Mouse (Mus musculus) forebrain, embryonic 15.5 days (tissue): ENCODE measurements around the gene Zkscan1. TPM values are rescaled to one million over a fixed set of nuclear protein-coding genes. Genes with fewer than 3 reads are reported as not detected.
"Not testable (repeated sequence)": the region's sequence is repeated elsewhere in the genome, so short reads cannot be mapped to it uniquely, and the experiment has no call there.

ENCODE experiments used
- ATAC-seq: fragments of 200-750 bp; cut with Nextera tagmentation; replicated peaks from 2 replicates; pipeline ENCODE4 v1.8.0; 2017; ENCODE audit warnings: mild to moderate bottlenecking, moderate TSS enrichment, moderate library complexity
- H3K27ac ChIP-seq: fragments of 300-500 bp; sonication (generic); replicated peaks from 2 replicates; pipeline ENCODE4 v1.5.1; 2015; ENCODE audit warnings: mild to moderate bottlenecking, inconsistent platforms
- H3K27me3 ChIP-seq: fragments of 300-500 bp; sonication (generic); 2 replicates; pipeline ENCODE4 v1.6.1; 2015; ENCODE audit warnings: inconsistent platforms
- H3K36me3 ChIP-seq: fragments of 300-500 bp; sonication (generic); 2 replicates; pipeline ENCODE4 v1.6.1; 2015; ENCODE audit warnings: mild to moderate bottlenecking, inconsistent platforms
- H3K4me1 ChIP-seq: fragments of 300-500 bp; sonication (generic); 2 replicates; pipeline ENCODE4 v1.6.1; 2015; ENCODE audit warnings: inconsistent platforms
- H3K4me2 ChIP-seq: fragments of 300-500 bp; sonication (generic); replicated peaks from 2 replicates; pipeline ENCODE4 v1.6.1; 2015; ENCODE audit warnings: mild to moderate bottlenecking, inconsistent platforms
- H3K4me3 ChIP-seq: fragments of 300-500 bp; sonication (generic); 2 replicates; pipeline ENCODE4 v1.5.1; 2015; ENCODE audit warnings: mild to moderate bottlenecking, inconsistent platforms
- H3K9ac ChIP-seq: fragments of 300-500 bp; sonication (generic); replicated peaks from 2 replicates; pipeline ENCODE4 v1.6.1; 2015; ENCODE audit warnings: mild to moderate bottlenecking, inconsistent platforms
- H3K9me3 ChIP-seq: fragments of 300-500 bp; sonication (generic); 2 replicates; pipeline ENCODE4 v1.6.1; 2016; ENCODE audit warnings: inconsistent platforms
- WGBS: fragments of 180-500 bp; shearing (Covaris S2); methylation state at CpG from one replicate; pipeline ENCODE4 v1.1.7; 2015; ENCODE audit warnings: mixed read lengths; 5-methylcytosine and 5-hydroxymethylcytosine counted together
- polyA plus RNA-seq: library from polyadenylated mRNA; unstranded; fragments of >200 nt; fragmentation: Nextera tagmentation; extraction: Ambion mirVana; gene quantifications from 2 replicates; pipeline ENCODE4 v1.2.1, GENCODE M21; 2015

Gene Zkscan1
- polyA plus RNA-seq, 1 experiment from 2014 or later, result 27.8 TPM

GRCm38 (mm10) chr5:138088366-138088765 lies 3.5 kb downstream of the Zkscan1 start:
- no peak for ATAC-seq
- H3K4me3 ChIP-seq, result no peak overlapping the region
- H3K4me2 ChIP-seq, result no peak overlapping the region
- no peaks in the 10 kb centered on the region for H3K27me3 ChIP-seq
- H3K9me3 ChIP-seq, result no peaks in the 10 kb centered on the region
- no peak overlapping the region for H3K9ac ChIP-seq
- H3K36me3 ChIP-seq, result peaks cover 15% of the 10 kb centered on the region
- peaks cover 38% of the 10 kb centered on the region for H3K4me1 ChIP-seq
- 84% methylated on average over 3 of the region's 3 CpGs for WGBS
- H3K27ac ChIP-seq, result no peak overlapping the region

DNA sequence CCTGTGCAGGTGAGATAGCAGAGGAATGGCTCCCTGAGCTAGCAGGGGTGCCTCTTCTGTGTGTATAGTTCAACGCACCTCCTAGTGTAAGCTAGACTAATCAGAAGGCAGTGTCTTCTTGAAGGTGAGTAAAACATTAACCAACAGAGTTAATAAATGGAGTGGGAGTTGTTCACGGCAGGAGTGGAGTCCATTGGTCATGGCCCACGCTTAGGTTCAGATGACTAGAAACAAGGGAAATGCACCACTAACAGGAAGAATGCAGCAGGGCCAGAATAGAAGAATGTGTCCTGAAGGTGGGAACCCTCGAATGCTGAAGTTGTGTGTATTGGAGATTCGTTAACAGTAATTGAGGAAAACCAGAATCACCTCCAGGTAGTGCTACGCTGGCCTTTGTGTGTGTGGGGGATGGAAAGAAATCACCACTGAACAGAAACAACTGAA lies 4.2 kb downstream of the Zkscan1 start:
- Histone ChIP-seq H3K27me3 (no peaks in the 10 kb centered on the region), H3K36me3 (peaks cover 23% of the 10 kb centered on the region), H3K27ac (no peak overlapping the region), H3K9ac (no peak overlapping the region), H3K9me3 (no peaks in the 10 kb centered on the region), H3K4me1 (peaks cover 38% of the 10 kb centered on the region), H3K4me2 (no peak overlapping the region), H3K4me3 (no peak overlapping the region)
- 77% methylated on average over 6 of the region's 6 CpGs for WGBS
- ATAC-seq, result no peak

- Histone ChIP-seq H3K27me3 (no peaks in the 10 kb centered on the region), H3K4me1 (peaks cover 35% of the 10 kb centered on the region), H3K9me3 (no peaks in the 10 kb centered on the region), H3K4me3 (no peak overlapping the region), H3K9ac (no peak overlapping the region), H3K36me3 (peaks cover 34% of the 10 kb centered on the region), H3K4me2 (no peak overlapping the region), H3K27ac (no peak overlapping the region)
- 80% methylated on average over 3 of the region's 3 CpGs for WGBS
- ATAC-seq, result no peak
Measured at GRCm38 (mm10) chr5:138090271-138090670, 5.4 kb downstream of the Zkscan1 start.

DNA sequence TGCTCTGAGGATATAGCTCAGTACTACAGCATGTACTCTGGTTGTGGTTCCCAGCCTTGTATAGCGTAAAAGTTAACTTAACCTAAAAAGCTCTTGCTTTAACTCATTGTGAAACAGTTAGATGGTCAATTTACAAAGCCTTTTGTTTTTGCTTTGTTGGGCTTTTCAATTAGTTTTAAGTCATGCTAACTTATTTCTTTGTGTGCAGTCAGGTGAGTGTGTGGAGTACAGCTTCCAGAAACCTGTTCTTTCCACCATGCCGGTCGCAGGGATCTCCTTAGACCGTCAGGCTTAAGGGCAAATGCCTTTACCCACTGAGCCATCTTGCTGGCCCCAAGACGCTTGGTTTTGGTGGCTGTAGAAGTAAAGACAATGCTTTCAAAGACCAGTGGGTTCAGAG lies 5.9 kb downstream of the Zkscan1 start:
- H3K36me3 ChIP-seq, result peaks cover 37% of the 10 kb centered on the region
- ATAC-seq, result no peak
- no peak overlapping the region for H3K4me2 ChIP-seq
- peaks cover 35% of the 10 kb centered on the region for H3K4me1 ChIP-seq
- H3K9ac ChIP-seq, result no peak overlapping the region
- H3K4me3 ChIP-seq, result no peak overlapping the region
- no peaks in the 10 kb centered on the region for H3K27me3 ChIP-seq
- H3K9me3 ChIP-seq, result no peaks in the 10 kb centered on the region
- H3K27ac ChIP-seq, result no peak overlapping the region
- WGBS, result 89% methylated on average over 5 of the region's 5 CpGs

- H3K9ac ChIP-seq, result no peak overlapping the region
- no peak overlapping the region for H3K27ac ChIP-seq
- H3K27me3 ChIP-seq, result no peaks in the 10 kb centered on the region
- no peaks in the 10 kb centered on the region for H3K9me3 ChIP-seq
- peaks cover 57% of the 10 kb centered on the region for H3K36me3 ChIP-seq
- WGBS, result 93% methylated on average over 4 of the region's 4 CpGs
- no peak overlapping the region for H3K4me3 ChIP-seq
- no peak for ATAC-seq
- peaks cover 17% of the 10 kb centered on the region for H3K4me1 ChIP-seq
- H3K4me2 ChIP-seq, result no peak overlapping the region
Measured at GRCm38 (mm10) chr5:138092771-138093170, 7.9 kb downstream of the Zkscan1 start.

DNA sequence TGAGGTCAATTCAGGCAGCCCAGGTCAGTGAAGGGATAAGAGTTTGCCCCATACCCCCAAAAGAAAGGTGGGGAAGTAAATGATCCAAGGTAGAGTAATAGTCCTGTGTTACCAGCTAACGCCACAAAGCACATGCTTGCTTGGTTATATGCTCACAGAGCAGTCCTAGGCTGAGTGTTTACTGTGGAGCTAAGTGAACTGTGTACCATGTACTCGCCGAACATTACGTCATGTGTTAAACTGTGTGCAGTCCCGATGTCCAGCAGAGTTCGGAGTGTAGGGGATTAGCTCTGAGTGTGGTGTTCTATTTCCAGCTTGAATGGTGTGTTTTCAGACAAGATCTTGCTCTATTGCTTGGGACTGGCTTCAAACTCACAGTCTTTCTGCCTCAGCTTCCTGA lies 9.6 kb downstream of the Zkscan1 start:
- H3K36me3 ChIP-seq, result peaks cover 68% of the 10 kb centered on the region

GRCm38 (mm10) chr5:138104976-138105375 lies 20.1 kb downstream of the Zkscan1 start:
- Histone ChIP-seq H3K36me3 (peaks cover 65% of the 10 kb centered on the region), H3K4me3 (no peak overlapping the region), H3K27me3 (no peaks in the 10 kb centered on the region), H3K9ac (no peak overlapping the region), H3K27ac (no peak overlapping the region), H3K9me3 (no peaks in the 10 kb centered on the region), H3K4me1 (no peaks in the 10 kb centered on the region), H3K4me2 (no peak overlapping the region)
- 86% methylated on average over 2 of the region's 2 CpGs for WGBS
- no peak for ATAC-seq

More for the DNA sequence above, 9.6 kb downstream of the Zkscan1 start:
- 0 out of 2 replicates have a peak, but pooled peaks cover 2% of the 10 kb centered on the region for H3K4me1 ChIP-seq
- H3K27ac ChIP-seq, result no peak overlapping the region
- H3K9ac ChIP-seq, result no peak overlapping the region
- no peak overlapping the region for H3K4me3 ChIP-seq
- no peak for ATAC-seq
- H3K9me3 ChIP-seq, result no peaks in the 10 kb centered on the region
- H3K4me2 ChIP-seq, result no peak overlapping the region
- 94% methylated on average over 6 of the region's 6 CpGs for WGBS
- H3K27me3 ChIP-seq, result no peaks in the 10 kb centered on the region

- no peak overlapping the region for H3K9ac ChIP-seq
- WGBS, result 67% methylated on average over 3 of the region's 3 CpGs
- no peak overlapping the region for H3K27ac ChIP-seq
- no peaks in the 10 kb centered on the region for H3K27me3 ChIP-seq
- no peaks in the 10 kb centered on the region for H3K4me1 ChIP-seq
- no peak for ATAC-seq
- H3K36me3 ChIP-seq, result peaks cover 45% of the 10 kb centered on the region
- no peak overlapping the region for H3K4me3 ChIP-seq
- H3K9me3 ChIP-seq, result no peaks in the 10 kb centered on the region
- no peak overlapping the region for H3K4me2 ChIP-seq
Measured at GRCm38 (mm10) chr5:138107130-138107529, 22.2 kb downstream of the Zkscan1 start.

DNA sequence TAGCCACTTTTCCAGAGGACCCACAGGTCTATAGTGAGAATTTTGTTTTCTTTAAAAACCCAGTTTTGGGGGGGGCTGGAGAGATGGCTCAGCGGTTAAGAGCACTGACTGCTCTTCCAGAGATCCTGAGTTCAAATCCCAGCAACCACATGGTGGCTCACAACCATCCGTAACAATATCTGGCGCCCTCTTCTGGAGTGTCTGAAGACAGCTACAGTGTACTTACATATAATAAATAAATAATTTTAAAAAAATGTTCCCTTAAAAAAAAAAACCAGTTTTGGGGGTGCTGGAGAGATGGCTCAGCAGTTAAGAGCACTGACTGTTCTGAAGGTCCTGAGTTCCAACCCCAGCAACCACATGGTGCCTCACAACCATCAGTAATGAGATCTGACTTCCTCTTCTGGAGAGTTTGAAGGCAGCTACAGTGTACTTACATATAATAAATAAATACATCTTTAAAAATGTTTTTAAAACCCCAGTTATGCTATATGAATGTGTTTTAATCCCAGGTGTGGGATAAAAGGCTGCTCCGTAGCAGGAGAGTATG lies 25.0 kb downstream of the Zkscan1 start:
- WGBS, result 58% methylated on average over 4 of the region's 4 CpGs
- not testable (repeated sequence) for H3K4me2 ChIP-seq, H3K9ac ChIP-seq, ATAC-seq, H3K27me3 ChIP-seq, H3K9me3 ChIP-seq, H3K4me1 ChIP-seq, H3K4me3 ChIP-seq, H3K27ac ChIP-seq
- H3K36me3 ChIP-seq, result peaks cover 17% of the 10 kb centered on the region

GRCm38 (mm10) chr5:138116255-138117198 lies 31.6 kb downstream of the Zkscan1 start, which contains the start of gene Zscan21:
Gene Zscan21, plus strand, starts transcription at chr5:138116903.
- WGBS, result 7% methylated on average over 38 of the region's 38 CpGs
- Histone ChIP-seq H3K4me1 (peaks cover 24% of the 10 kb centered on the region), H3K9me3 (no peaks in the 10 kb centered on the region), H3K27ac (peak within 1 kb of the TSS; percentile 93), H3K4me2 (peak within 1 kb of the TSS; percentile 66), H3K9ac (peak within 1 kb of the TSS; percentile 79), H3K27me3 (no peaks in the 10 kb centered on the region), H3K4me3 (peak within 1 kb of the TSS; percentile 60), H3K36me3 (peaks cover 17% of the 10 kb centered on the region; the same call in 1 of the 2 replicates)
- ATAC-seq, result peak; percentile 98

DNA sequence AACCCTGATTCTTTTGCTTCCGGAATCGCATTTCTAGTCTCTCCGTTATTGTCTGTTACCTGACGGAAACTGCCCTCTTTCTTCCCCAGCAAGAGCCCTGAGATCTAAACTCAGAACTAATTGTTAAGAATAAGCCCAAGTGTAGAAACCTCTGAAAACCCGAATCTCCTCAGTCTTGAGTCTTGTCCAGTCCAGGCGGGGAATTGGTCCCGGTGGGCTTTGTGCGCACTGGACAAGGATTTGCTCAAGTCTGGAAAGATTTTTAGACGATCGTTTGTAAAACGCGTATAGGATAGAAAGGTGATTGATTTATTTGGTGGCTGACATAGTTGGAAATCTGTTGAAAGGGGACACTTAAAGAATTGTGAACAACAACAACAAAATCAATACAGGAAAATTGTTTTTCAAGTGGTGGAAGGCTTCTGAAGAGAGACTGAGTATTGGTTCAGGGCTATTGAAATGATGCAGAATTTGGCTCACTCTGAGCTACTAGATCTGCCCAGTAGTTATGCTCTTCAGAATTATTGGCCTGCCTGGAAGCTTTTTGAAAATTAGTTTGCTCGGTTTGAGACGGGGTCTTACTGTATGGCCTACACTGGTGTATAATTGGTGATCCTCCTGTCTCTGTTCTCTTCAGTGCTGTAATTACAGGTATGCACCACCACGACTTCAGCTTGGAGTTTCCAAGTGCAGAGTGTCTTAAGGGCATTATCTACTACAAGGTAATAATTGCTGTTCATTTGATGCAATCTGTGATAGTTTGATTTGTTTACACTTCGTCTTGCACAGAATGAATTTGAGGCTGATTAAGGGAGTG lies 32.5 kb downstream of the Zkscan1 start:
- peaks cover 21% of the 10 kb centered on the region; the same call in 1 of the 2 replicates for H3K36me3 ChIP-seq
- H3K4me3 ChIP-seq, result peak overlapping the region; percentile 60
- peak overlapping the region; percentile 93 for H3K27ac ChIP-seq
- H3K4me2 ChIP-seq, result peak overlapping the region; percentile 66
- H3K4me1 ChIP-seq, result peaks cover 24% of the 10 kb centered on the region
- 3% methylated on average over 16 of the region's 16 CpGs for WGBS
- peak; percentile 27; the same call in 1 of the 2 replicates for ATAC-seq
- peak overlapping the region; percentile 79 for H3K9ac ChIP-seq
- H3K27me3 ChIP-seq, result no peaks in the 10 kb centered on the region
- H3K9me3 ChIP-seq, result no peaks in the 10 kb centered on the region
